ENCODE assay signal across 19 mouse cellular contexts in the genomic region with DNA sequence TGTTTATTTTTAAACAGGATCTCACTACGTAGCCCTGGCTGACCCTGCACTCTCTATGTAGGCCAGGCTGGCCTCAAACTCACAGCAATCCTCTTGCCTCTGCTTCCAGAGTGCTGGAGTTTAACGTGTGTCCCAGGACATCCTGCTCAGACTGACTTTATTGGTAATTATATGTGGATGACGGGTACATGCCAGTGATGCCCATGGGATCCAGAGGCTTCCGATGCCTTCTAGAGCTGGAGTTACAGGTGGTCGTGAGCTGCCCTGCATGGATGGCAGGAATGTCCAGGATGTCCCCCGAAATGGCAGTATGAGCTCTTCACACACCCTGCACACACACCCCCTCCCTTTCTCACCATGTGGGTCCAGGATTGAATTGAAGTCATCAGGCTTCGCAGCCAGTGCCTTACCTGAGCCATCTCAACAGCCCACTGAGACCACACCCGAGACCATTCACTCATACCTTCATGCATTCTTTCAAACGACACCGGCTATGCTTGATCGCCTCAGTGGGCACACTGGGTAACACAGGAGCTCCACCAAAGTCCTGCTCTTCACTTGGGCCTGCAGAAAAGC.
"Had no signal": no experiment of that assay in that cellular context is flagged by ENCODE, and none has a peak within 500 bp of the region (broad histone marks: within the 10 kb centered on the region; RNA-seq: fewer than 3 reads in every experiment).

No protein-coding gene starts in this region.

- H3K27ac ChIP-seq: kidney, embryonic 15.5 days; left cerebral cortex, adult 2 months; liver, embryonic 14.5 days; macrophage; midbrain, embryonic 13.5 days; neural tube, embryonic 12.5 days; neural tube, embryonic 15.5 days; stomach, embryonic 15.5 days had no signal

- ATAC-seq: liver, postnatal 0 days; lung, postnatal 0 days; midbrain, embryonic 13.5 days had no signal

- H3K4me2 ChIP-seq: kidney, embryonic 15.5 days; lung, embryonic 14.5 days; midbrain, embryonic 13.5 days; neural tube, embryonic 12.5 days; neural tube, embryonic 15.5 days; stomach, embryonic 15.5 days had no signal

- H3K27me3 ChIP-seq: kidney, embryonic 15.5 days; midbrain, embryonic 13.5 days; neural tube, embryonic 12.5 days; neural tube, embryonic 15.5 days; stomach, embryonic 15.5 days had no signal

- DNase-seq: kidney, adult 8-10 months; kidney, postnatal 10 days; kidney, postnatal 36 days; liver, postnatal 0 days; lung, embryonic 14.5 days; right cerebral cortex, adult 18-20 months; right cerebral cortex, postnatal 14 days; right cerebral cortex, postnatal 4 days; spleen, adult 18-20 months; thymus, postnatal 36 days had no signal

- H3K9ac ChIP-seq: kidney, embryonic 15.5 days; liver, embryonic 14.5 days; liver, postnatal 0 days; lung, embryonic 14.5 days; midbrain, embryonic 13.5 days; neural tube, embryonic 12.5 days; neural tube, embryonic 15.5 days; stomach, embryonic 15.5 days had no signal

- H3K9me3 ChIP-seq: kidney, embryonic 15.5 days; midbrain, embryonic 13.5 days; neural tube, embryonic 12.5 days; neural tube, embryonic 15.5 days; stomach, embryonic 15.5 days had no signal

- H3K4me3 ChIP-seq: kidney, embryonic 15.5 days; left cerebral cortex, adult 2 months; midbrain, embryonic 13.5 days; neural tube, embryonic 12.5 days; neural tube, embryonic 15.5 days; stomach, embryonic 15.5 days had no signal
